Mouse (Mus musculus) olfactory bulb, adult 2 months (tissue): Measurements from ENCODE around the gene Psmb10. TPM values are rescaled to one million over a fixed set of nuclear protein-coding genes. Genes with fewer than 3 reads are reported as not detected.
"Not testable (repeated sequence)": the region's sequence is repeated elsewhere in the genome, so short reads cannot be mapped to it uniquely, and the experiment has no call there.

Source experiments
- H3K27ac ChIP-seq: fragments of 200-500 bp; 2 replicates; pipeline ENCODE4 v1.5.1; 2012; ENCODE audit warnings: low read depth, low read length; ENCODE audit not compliant: insufficient read depth
- H3K4me1 ChIP-seq: fragments of 200-500 bp; 2 replicates; pipeline ENCODE4 v1.6.1; 2012; ENCODE audit warnings: low read length; ENCODE audit not compliant: control insufficient read depth, insufficient read depth
- H3K4me3 ChIP-seq: fragments of 200-500 bp; 2 replicates; pipeline ENCODE4 v1.5.1; 2012; ENCODE audit warnings: mild to moderate bottlenecking, low read depth, low read length, moderate library complexity; ENCODE audit not compliant: insufficient read depth
- CTCF ChIP-seq: fragments of 200-500 bp; IDR thresholded peaks from 2 replicates; pipeline ENCODE4 v1.5.1; 2012; ENCODE audit warnings: low read depth, mild to moderate bottlenecking, low read length, moderate library complexity; ENCODE audit not compliant: insufficient read depth
- POLR2A ChIP-seq: fragments of 200-500 bp; IDR thresholded peaks from 2 replicates; pipeline ENCODE4 v1.6.1; 2012; ENCODE audit warnings: mild to moderate bottlenecking, low read depth, low read length, moderate library complexity; ENCODE audit not compliant: insufficient read depth
- WGBS: fragments of 180-500 bp; shearing (Covaris S2); methylation state at CpG from one replicate; pipeline ENCODE4 v1.1.7; 2018; 5-methylcytosine and 5-hydroxymethylcytosine counted together
- polyA plus RNA-seq: library from polyadenylated mRNA; stranded (reverse); fragments of >200 nt; gene quantifications from 2 replicates; pipeline ENCODE4 v1.2.4, GENCODE M21; 2012; ENCODE audit warnings: low replicate concordance; ENCODE audit not compliant: missing spikeins, insufficient read depth, insufficient read length

The Psmb10 gene
- not detected in 2 replicates for polyA plus RNA-seq

DNA sequence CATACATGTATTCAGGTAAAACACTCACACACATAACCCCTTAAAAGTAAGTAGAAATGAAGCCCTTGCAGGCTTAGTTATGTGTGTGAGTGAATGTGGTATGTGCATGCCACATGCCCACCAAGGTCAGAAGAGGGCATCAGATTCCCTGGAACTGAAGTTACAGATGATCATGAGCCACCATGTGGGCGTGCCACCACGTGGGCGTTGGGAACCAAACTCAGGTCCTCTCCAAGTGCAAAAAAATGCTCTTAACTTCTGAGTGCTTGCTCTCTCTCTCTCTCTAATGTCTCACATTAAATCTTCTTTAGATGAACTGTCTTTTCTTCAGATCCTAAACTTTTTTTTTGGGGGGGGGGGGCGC is at the start of gene Psmb10:
TSS of gene Psmb10 (minus strand) at position 139 of the 364 bp plus-strand sequence.
- 21% methylated on average over 4 of the region's 4 CpGs for WGBS
- TF ChIP-seq POLR2A (no peak), CTCF (no peak)
- Histone ChIP-seq H3K27ac (peak within 1 kb of the TSS; percentile 87), H3K4me3 (peak within 1 kb of the TSS; percentile 77), H3K4me1 (peaks cover 14% of the 10 kb centered on the region)

DNA sequence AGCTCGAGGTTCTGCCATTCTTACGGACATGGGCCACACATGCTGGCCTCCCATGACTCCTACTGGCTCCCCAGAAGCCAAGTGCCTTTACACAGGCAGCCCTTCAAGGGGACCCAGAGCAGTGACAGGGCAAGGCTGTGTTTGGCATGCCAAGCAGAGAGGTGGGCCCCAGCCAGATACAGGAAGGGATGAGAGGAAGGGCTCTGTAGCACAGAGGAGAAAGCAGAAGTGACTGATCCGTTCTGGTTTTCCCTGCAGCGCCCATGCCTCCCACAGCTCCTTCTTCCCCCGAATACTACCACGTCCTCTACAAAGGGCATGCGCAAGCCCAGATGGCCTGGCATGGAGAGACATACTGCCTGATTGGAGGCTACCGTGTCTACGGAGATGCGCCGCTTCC is 45.2 kb upstream of the Psmb10 start:
- WGBS: 78% methylated on average over 11 of the region's 11 CpGs
- H3K27ac ChIP-seq: not testable (repeated sequence)

DNA sequence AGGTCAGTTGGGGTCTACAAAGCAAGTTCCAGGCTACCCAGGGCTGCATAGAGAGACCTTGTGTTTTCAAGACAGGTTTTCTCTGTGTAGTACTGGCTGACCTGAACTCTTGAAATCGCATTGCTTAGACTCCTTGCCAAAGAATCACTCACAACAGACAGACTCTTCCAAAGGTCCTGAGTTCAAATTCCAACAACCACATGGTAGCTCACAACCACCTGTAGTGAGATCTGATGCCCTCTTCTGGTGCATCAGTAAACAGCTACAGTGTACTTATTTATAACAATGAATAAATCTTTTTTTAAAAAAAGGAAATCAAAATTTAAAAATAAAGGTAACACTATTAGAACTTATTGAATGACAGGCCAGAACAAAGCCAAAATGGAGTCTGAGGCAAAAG is 42.9 kb upstream of the Psmb10 start:
- H3K4me1 ChIP-seq: no peaks in the 10 kb centered on the region
- H3K27ac ChIP-seq: no peak overlapping the region
- TF ChIP-seq CTCF: no peak
- no peak for TF ChIP-seq POLR2A
- WGBS: 91% methylated on average over 1 of the region's 1 CpGs
- H3K4me3 ChIP-seq: no peak overlapping the region

More for the DNA sequence above, 45.2 kb upstream of the Psmb10 start:
- not testable (repeated sequence) for H3K4me3 ChIP-seq, H3K4me1 ChIP-seq

DNA sequence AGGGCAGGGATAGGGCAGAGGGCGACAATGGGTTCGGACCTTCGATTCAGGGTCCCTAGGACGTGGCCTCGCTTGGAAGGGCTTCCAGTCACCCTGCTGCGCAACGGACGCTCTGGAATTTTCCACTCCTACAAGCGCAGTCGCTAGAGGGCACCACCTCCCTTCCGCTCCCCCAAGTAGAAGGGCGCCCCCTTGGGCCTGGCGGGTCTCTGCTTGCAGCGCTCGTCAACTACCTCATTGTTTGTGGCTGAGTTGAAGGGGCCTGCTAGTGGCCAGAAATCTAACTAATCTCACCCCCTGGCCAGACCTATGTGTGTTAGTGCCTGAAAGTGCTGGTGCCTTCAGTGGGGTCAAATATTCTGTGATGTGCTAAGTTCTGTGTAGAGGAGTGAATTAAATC is 41.1 kb upstream of the Psmb10 start, which contains the start of gene Dpep3:
TSS of gene Dpep3 (minus strand) at position 105 of the 400 bp plus-strand sequence.
- Histone ChIP-seq H3K4me3 (no peak within 1 kb of the TSS), H3K27ac (no peak within 1 kb of the TSS), H3K4me1 (no peaks in the 10 kb centered on the region)
- WGBS: 93% methylated on average over 15 of the region's 15 CpGs
- no peak for TF ChIP-seq POLR2A
- TF ChIP-seq CTCF: no peak

DNA sequence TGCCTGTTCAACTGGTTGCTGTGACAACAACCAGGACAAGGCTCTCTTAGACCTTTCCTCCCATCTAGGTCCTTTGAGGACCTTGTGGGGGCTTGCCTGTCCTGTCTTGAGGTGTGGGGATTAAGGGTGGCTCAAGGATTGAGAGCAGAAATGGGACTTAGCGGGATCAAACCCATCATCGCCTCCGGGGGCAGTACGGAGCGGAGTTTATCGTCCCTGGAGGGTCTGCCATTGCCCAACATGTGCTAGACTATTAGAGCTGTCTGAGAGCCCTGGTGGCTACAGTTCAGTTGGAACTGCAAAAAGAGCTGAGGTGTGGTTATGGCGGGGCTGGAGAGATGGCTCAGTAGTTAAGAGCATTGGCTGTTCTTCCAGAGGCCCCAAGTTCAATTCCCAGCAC is 37.1 kb upstream of the Psmb10 start:
- 74% methylated on average over 7 of the region's 7 CpGs for WGBS
- Histone ChIP-seq H3K4me1 (no peaks in the 10 kb centered on the region), H3K27ac (no peak overlapping the region), H3K4me3 (no peak overlapping the region)
- no peak for TF ChIP-seq POLR2A
- TF ChIP-seq CTCF: no peak

DNA sequence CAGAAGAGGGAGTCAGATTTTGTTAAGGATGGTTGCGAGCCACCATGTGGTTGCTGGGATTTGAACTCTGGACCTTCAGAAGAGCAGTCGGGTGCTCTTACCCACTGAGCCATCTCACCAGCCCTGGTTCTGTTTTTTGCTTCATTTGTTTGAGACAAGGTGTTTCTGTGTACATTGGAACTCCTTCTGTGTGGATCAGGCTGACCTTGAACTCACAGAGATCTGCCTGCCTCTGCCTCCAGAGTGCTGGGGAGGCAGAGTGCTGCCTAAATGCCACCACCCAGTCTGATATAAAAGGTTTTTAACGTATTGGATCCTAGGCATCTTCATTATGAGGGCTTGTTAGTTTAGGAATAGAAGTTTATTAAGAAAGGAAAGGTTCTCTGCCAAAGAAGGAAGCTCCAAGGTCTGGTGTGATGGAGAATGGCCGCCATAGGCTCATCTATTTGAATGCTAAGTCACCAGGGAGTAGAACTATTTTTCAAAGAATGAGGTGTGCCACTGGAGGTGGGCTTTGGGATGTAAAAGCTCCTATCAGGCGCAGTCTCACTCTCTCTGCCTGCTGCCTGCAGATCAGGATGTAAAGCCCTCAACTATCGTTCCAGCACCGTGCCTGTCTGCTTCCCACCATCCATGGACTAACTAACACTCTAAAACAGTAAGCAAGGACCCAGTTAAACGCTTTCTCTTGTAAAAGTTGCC is 32.9 kb upstream of the Psmb10 start:
- no peak for TF ChIP-seq POLR2A
- no peak for TF ChIP-seq CTCF
- 0 out of 2 replicates have a peak, but pooled peaks cover 3% of the 10 kb centered on the region for H3K4me1 ChIP-seq
- no peak overlapping the region for H3K27ac ChIP-seq
- WGBS: 77% methylated on average over 8 of the region's 8 CpGs
- H3K4me3 ChIP-seq: no peak overlapping the region

DNA sequence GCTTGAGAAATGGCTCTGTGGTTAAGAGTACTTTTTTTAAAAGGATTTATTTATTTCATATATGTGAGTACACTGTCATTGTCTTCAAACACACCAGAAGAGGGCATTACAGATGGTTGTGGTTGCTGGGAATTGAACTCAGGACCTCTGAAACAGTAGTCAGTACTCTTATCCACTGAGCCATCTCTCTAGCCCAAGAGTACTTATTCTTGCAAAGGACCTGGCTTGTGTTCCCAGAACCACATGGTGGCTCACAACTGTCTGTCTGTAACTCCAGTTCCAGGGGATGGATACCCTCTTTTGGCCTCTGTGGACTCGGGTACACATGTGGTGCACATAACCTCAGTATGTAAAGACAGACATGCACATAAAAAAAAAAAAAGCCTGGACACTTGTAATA is 31.1 kb upstream of the Psmb10 start:
- Histone ChIP-seq H3K4me3 (no peak overlapping the region), H3K27ac (no peak overlapping the region), H3K4me1 (peaks cover 12% of the 10 kb centered on the region)
- TF ChIP-seq POLR2A: no peak
- no peak for TF ChIP-seq CTCF
- WGBS: 82% methylated on average over 1 of the region's 1 CpGs

DNA sequence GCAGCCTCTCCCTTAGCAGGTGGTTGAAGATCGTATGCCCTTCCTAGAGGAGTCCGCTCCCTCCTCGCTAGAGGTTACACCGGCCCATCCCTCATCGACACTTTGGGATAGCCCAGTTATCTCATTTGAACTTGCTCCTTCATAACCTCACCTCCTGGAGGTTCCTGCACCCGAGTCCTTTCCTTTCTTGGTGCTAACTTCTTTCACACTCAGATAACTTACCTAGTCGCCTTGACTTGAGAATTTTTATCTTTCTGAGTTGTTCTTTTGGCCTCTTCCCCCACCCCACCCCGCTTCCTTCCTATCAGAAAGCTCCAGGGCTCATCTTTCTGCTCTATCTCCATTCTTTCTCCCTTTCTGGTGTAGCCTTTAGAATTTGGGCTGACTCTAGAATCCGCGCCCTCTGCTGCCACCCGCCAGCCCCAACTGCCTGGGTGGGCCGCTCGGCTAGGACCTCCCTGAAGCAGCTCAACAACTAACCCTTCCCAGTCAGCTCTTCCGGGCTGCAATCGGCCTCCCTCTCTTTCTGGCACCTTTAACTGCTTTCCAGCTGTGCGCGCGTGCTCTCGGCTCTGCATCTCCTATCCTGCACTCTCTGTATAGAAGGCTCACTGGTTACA is 28.6 kb upstream of the Psmb10 start:
- Histone ChIP-seq H3K4me1 (peaks cover 14% of the 10 kb centered on the region), H3K4me3 (no peak overlapping the region), H3K27ac (no peak overlapping the region)
- 15% methylated on average over 19 of the region's 19 CpGs for WGBS
- TF ChIP-seq POLR2A (no peak), CTCF (no peak)

DNA sequence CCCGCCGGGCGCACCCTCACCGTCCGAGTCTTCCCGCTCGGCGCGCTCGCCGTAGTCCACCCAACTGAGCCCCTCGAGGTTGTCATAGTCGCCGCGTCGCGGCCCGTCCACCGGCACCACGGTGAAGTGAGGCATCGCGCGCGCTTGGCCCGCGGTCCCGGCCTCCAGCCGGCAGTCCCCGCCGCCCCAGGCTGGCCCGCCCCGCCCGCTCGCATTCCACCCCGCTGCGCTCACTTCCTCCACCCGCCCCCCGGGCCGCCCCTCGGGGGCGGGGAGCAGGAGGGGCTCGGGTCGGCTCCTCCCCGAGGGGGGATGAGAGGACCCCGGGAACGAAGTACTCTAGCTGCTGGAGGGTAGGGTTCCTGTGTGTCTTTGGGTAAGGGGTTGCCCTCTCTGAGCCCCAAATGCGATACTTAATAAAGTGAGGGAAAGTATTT is 27.7 kb upstream of the Psmb10 start, which contains the start of gene Slc12a4:
TSS of gene Slc12a4 (minus strand) at position 193 of the 437 bp plus-strand sequence.
- peaks cover 14% of the 10 kb centered on the region for H3K4me1 ChIP-seq
- WGBS: under 1% methylated on average over 37 of the region's 47 CpGs
- H3K4me3 ChIP-seq: peak within 1 kb of the TSS; percentile 64
- no peak within 1 kb of the TSS; the same call in 1 of the 2 replicates for H3K27ac ChIP-seq
- TF ChIP-seq POLR2A (no peak), CTCF (no peak)
